Mouse (Mus musculus): Measurements from ENCODE around the gene Aspscr1.

Gene Aspscr1

DNA sequence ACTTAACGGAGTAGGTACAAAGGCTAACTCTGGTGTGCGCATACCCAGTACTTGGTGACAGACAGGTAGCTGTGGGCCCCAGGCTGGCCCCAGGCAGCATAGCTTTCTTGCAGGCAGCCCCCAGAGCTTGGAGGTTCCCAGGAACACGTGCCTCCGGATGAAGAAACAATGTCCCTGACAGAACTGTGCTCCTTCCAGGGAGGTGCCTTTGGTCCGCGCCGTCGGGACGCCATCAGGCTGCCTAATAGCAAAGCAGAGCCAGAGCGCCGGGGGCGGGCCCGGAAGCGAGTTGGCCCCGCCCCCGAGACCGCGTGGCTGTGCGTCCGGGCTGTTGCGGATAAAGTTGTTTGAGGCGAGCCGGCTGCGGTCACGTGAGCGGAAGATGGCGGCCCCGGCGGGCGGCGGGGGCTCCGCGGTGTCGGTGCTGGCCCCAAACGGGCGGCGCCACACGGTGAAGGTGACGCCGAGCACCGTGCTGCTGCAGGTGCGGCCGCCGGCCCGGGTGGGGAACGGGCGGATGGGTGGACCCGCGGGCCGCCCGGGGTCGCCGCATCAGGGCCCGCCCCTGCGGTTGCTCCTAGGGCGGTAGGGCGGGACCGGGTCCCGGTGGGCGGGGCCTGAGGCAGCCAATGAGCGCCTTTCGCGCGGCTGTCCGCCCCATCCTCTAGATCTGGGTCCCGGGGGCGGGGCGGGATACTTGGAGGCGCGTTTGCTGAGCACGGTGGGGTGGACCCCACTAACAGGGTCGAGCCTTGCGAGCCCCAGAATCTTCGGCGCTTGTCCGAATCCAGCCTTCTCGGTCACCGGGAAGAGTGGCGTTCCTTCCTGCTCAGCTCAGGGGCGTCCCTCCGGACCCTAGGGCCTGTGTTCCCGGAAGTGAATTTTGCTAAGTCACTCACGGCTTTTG is at the start of gene Aspscr1:
Aspscr1 (plus strand) TSS at position 287 of the 907 bp plus-strand sequence.
- in situ Hi-C loops (cut with MboI; ENCODE audit: unreplicated experiment in 2 of 2): loop anchor here in 1 of 2 experiments (5.0 kb wide), 2 partner anchors 39 to 41 kb away; partner anchors contain the start of genes Cenpx, Lrrc45 and Mafg

DNA sequence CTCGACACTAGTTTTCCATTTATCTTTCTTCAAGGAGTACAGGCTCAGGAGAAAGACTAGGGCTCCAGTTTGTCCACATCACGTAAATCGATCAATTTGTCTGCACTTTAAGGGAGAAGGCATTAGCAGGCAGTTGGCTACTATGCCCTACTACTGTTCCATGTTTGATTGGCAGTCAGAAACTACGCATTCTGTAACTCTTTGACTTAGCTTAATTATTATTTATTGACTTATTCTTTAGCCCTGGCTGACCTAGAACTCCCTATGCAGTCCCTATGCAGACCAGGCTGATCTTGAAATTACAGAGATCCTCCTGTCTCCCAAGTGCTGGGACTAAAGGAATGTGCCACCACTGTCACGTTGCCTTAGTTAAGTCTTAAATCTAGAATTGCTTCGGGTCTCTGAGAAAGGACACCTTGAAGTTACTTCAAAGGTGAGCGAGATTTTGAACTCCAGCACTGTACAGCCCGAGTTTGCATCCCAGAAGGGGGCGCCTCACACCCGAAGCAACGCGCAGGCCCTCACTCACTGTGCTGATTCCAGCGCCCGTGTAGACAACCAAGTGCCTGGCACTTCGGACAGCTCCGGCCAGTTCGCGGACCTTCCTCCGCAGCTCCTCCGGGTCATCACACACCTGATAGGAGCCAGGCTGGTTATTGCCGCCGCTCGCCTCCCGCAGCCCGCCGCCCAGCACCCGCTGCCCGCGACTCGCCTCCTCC is 48.7 kb upstream of the Aspscr1 start:
- in situ Hi-C loops (cut with MboI; ENCODE audit: unreplicated experiment in 2 of 2): loop anchor here (5.0 to 25.0 kb wide), 4 partner anchors 58 to 163 kb away; partner anchors contain the start of genes Cenpx (in 2 of the 2), Lrrc45 (in 2 of the 2), Dus1l (in 1 of the 2) and Gps1 (in 1 of the 2)

DNA sequence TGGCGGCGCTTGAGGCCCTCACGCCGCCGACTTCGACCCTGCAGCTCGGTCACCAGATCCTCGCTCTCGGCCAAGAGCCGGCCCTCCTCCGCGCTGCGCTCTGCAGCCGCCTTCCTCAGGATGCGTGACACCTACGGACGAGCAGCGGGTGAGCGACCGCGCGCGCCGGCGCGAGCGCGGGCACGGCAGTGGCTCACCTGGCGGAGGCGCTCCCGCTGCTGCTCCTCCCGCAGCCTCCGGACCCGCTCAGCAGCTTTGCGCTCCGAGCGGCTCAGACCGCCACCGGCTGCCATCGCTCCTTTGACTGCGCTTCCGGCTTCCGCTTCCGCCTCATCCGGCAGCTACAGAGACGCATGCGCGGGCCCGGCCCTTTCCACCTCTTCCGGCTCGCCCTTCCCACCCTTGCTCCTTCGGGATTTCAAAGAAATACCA is 48.1 kb upstream of the Aspscr1 start:
- in situ Hi-C loops (cut with MboI; ENCODE audit: unreplicated experiment in 2 of 2): loop anchor here (5.0 to 25.0 kb wide), 4 partner anchors 58 to 163 kb away; partner anchors contain the start of genes Cenpx (in 2 of the 2), Lrrc45 (in 2 of the 2), Dus1l (in 1 of the 2) and Gps1 (in 1 of the 2)

DNA sequence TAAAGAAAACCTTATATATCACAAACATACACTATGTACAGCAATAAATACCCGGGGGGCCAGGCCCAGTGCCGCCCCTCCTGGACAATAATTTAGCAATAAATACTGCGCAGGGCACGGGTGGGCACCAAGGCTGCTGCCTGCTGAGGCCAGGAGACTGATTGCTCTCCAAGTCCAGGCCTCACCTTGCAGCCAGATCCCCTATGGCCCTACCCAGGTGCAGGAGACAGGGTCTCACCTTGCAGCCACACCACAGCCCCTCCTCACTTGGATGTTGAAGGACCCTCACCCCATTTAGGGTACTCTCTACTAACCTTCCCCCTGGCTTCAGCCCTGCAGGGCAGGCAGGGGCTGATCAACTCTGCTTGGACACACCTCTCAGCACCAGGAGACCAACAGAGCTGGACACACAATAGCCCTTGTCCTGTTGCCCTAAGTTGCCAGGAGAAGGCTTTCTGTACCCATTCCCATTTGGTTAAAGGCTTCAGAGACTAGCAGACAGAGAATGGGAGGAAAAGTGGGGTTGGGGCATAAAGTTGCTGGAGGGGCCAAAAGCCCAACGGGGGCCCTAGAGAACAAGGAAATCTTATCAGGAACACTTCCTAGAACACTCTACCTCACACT is 47.5 kb upstream of the Aspscr1 start, which contains the start of gene Sirt7:
Sirt7 (minus strand) TSS at position 89 of the 624 bp plus-strand sequence.
- in situ Hi-C loops (cut with MboI; ENCODE audit: unreplicated experiment in 2 of 2): loop anchor here in 1 of 2 experiments (10.0 kb wide), 1 partner anchor 150 kb away; no protein-coding TSS in a partner anchor

DNA sequence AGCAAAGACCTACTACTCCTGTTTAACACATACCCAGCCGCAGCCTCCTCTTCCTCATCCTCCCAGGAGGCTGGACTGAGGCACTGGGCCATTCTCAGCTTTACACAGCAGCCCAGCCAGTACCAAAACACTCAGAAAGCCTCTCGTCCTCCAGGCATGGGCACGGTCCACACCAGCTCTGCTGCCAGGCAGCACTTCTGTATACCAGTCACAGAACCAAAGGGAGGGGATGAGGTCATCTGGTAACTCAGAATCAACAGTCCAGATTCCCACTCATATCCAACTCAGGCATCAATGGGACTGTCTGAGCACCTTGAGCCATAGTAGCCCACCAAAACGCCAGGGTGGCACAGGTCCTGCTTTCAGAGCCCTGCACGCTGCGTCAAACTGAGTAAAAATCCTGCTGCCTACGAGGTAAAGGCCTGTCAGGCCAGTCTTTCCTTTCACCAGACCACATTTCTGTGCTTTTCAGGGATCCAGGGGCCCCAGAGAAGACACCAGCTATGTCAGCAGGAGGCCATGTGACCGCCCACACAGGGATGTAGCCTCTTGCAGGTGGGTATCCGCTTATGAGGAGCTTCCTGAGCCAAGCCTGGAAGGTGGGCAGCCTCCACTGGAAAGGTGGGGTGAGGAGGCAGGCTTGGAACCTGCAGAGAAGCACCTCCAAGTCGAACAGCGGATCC is 45.8 kb upstream of the Aspscr1 start:
- in situ Hi-C loops (cut with MboI; ENCODE audit: unreplicated experiment in 2 of 2): loop anchor here in 1 of 2 experiments (10.0 kb wide), 1 partner anchor 148 kb away; no protein-coding TSS in a partner anchor

DNA sequence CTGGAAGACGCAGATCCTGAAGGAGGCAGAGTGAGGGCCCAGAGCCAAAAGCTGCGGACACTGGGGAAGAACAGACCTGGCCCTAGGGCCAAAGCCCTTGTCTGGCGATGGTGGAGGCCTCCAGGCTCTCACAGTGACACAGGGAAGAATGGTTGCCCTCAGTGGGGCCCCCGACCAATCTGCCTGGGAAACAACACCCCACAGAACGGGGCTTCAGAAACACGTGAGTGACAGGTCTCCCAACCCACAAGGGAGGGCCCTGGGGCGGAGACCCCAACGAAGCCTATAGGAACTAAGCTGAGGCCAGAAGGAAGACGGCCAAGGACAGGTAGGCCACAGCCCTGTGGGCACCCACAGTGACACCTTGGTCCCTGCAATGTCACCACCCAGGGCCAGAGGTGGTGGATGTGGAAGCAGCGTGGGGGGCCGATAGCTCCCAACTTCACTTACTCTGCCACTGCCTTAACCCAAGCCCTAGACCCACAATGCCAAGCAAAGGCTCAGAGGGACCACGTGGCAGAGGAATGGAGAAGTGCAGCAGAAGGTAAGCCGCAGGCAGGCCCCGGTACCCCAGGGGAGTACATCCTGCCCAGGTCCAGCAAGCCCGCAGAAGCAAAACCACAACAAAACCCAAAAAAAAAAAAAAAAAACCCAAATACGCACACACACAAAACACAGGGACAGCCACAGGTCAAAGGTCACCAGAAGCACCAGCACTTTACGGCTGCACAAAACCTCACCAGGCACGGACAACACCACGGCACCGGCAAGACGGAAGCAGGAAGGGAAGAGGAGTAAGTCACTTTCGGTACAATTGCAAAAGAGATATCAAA is 45.1 kb upstream of the Aspscr1 start:
- in situ Hi-C loops (cut with MboI; ENCODE audit: unreplicated experiment in 2 of 2): loop anchor here in 1 of 2 experiments (10.0 kb wide), 1 partner anchor 147 kb away; no protein-coding TSS in a partner anchor

DNA sequence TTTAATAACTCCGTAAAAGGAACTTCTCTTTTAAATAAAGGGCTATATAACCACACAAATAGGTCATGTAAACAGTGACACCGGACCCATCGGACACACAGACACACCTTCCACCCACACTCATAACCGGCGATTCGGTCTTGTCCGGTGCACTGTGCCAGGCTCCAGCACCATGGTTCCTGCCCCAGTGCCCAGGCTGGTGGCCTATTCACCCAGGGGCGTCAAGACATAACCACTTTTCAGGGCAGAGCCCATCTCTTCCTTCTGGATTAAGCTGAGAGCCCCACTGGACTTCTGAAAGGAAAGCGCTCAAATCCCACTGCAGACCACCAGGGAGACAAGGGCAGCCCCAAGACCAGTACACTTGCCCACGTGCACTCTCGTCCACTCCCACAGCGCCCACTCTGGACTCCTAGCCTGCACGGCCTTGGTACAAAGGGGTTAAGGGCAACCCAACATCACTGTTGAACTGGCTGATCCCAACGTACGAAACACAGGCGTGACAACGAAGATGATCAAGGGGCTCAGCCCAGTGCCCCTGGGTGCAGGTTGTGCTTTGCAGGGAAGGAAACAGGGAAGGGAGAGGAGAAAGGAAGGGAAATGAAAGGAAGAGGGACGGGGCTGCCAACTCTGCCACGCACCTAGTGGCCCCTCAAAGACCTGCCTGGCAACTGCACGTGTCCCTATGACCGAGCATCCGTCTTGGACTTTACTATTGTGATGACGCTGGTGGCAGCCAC is 44.0 kb upstream of the Aspscr1 start:
- in situ Hi-C loops (cut with MboI; ENCODE audit: unreplicated experiment in 2 of 2): loop anchor here in 1 of 2 experiments (10.0 kb wide), 1 partner anchor 146 kb away; no protein-coding TSS in a partner anchor

DNA sequence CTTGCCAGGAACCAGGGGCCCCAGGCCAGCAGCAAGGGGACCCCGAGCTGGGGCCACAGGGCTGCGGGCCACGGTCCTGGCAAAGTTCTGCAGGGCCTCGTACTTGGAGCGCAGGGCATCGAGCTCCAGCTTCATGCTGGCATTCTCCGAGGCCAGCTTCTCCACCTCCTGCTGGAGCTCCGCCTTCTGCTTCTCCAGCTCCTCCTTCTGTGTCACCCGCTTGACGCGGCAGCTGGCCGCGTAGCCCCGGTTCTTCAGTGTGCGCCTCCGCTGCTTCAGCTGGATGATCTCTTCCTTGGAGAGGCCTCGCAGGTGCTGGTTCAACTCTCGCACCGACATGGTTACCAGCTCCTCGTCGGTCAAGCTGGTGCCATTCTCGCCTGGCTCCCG is 43.4 kb upstream of the Aspscr1 start:
- in situ Hi-C loops (cut with MboI; ENCODE audit: unreplicated experiment in 2 of 2): loop anchor here in 1 of 2 experiments (10.0 kb wide), 1 partner anchor 145 kb away; no protein-coding TSS in a partner anchor

DNA sequence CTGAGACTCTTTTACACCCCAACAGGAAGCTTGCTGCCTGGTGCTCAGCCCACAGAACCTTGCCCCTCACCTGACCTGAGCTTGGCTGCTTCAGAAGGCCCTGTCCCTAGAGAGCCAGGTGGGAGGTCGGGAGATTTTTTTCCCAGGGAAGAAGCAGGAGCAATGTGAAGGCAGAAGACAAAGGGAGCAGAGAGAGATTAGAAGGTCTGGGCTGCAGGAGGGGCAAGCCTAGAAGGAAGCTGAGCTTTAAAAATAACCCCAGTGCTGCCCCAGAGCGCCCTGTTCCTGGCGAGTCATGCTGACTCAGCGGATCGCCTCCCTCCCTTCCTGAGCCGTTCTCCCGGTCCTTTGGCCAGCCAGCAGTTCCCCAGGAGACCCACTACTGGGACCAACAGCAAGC is 42.9 kb upstream of the Aspscr1 start:
- in situ Hi-C loops (cut with MboI; ENCODE audit: unreplicated experiment in 2 of 2): loop anchor here (5.0 to 10.0 kb wide), 2 partner anchors 42 to 145 kb away; partner anchors contain the start of gene Aspscr1 (in 1 of the 2)

DNA sequence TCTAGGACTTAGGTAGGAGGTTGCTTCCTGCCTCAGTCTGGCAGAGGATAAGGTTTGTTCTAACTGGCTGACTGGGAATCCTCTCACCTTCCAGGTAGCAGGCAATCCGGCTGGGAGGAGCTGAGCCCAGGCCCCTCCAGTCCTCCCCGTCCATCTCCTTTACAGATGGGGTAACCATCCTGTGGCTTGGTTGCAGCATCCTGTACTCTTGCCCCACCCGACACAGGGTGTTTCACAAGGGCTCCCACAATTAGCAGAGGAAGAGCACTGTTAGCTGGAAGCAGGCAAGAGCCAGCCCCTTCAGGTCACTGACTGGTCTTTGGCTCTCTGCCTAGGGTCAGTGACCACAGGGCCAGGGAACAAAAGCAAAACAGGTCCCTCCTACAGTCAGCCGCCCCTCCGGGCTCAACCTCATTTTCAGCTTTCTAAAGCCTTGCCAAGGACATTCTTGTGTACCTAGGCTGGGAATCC is 42.3 kb upstream of the Aspscr1 start:
- in situ Hi-C loops (cut with MboI; ENCODE audit: unreplicated experiment in 2 of 2): loop anchor here in 1 of 2 experiments (5.0 kb wide), 1 partner anchor 42 kb away; the partner anchor contains the start of gene Aspscr1

DNA sequence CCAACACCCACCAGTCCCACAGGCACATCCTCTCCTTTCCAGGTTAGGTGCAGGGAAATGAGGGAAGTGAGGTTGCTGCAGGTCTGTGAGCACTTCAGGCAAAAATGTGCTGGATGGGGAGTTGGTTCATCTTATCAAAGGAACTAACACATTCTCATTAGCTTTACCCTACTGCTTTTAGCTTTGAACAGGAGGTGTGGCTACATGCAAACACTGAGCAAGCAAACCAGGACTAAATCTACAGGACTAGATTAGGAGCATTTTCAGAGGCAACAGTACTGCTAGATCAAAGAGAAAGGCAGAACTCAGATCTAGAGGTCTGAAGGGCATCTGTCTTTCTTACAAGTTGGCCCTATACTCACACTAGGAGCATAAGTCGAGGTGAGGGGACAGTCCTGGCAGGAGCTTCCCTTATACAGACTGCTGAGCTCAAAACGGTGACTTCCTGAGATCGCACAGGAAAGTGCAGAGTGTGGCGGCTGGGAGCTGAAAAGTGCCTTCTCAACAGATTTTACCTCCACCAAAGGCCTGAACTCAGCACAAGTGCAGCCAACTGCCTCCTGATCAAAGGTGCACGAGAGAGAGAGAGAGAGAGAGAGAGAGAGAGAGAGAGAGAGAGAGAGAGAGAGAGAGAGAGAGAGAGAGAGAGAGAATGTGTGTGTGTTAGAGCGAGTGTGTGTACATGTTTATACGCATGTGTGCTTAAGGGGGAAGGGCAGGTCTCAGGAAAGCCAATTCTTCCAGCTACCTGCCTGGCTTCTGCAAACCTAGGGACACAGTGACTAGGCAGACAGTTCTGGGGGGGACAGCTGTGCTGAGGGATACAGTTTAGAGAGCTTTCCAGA is 41.7 kb upstream of the Aspscr1 start:
- in situ Hi-C loops (cut with MboI; ENCODE audit: unreplicated experiment in 2 of 2): loop anchor here in 1 of 2 experiments (5.0 kb wide), 1 partner anchor 41 kb away; the partner anchor contains the start of gene Aspscr1

DNA sequence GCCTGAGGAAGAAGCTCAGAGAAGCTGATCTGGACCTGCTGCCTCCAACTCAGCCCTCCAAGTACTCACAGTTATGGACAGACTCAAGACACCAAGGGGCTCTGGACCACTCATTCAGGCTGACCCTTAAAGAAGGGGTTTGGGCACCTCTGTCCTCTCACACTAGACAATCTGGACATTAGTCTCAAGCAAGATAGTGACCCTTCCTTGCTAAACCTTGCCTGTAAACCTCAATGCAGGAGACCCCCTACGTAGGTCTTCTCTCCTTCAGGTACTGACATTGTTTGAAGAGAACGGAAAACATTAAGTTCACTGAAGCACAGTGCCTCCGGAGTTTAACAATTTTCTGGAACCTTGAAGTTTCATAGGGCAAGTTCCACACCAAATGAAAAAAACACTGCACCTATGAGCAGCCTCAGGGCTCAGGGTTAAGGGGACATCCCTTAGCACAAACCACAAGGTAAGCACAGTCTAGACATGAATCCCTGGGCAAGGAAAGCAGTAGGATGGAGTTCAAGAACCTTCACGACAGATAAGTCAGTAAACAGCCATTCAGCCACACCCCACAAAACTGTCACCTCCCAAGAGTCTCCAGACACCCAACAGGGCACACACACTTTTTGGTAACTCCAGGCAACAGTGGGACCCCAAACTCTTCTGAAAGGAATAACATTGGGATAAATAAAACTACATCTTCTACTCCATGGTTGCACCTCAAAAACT is 40.9 kb upstream of the Aspscr1 start:
- in situ Hi-C loops (cut with MboI; ENCODE audit: unreplicated experiment in 2 of 2): loop anchor here in 1 of 2 experiments (5.0 kb wide), 1 partner anchor 40 kb away; the partner anchor contains the start of gene Aspscr1

DNA sequence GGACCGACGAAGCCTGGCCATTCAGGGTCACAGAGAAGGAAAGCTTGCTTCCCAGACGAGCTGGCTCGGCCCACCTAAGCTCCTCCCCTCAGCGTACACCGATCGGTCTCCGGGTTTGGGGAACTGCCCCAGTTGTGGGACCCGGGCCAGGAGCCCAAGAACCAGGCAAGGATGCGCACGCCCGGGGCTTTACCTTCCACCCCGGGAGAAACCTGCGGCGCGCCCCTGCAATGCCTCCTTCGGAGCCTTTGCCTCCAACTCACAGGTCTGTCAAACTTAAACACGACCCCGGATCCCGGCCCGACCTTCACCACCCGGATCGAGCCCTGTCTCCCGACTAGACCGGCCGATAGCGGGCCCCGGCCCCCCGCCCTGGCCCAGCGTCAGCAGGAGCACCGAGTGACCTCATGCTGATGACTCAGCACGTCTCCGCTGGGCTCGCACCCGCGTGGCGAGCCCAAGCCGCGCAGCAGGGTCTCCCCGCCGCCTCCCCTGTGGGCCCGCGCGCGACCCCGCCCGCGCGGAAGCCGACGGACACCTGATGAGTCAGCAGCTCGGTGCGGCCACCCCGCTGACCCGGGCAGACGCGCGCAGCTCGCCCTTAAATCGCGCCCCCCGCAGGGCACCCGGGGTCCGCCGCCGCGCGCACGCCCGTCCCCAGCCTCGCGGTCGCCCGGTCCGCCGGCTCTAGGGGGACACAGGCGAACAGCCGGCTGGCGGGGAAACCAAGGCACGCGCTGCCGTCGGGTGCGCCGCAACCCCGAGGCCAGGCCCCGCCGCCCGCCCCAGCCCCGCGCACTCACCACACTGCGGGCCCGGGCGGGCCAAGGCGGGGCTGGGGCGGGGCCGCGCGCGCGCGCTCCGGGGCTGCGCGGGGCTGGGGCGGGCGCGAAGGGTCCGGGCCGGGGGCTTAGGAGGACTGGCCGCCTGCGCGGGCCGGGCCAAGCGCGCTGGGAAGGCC is 39.9 kb upstream of the Aspscr1 start:
- in situ Hi-C loops (cut with MboI; ENCODE audit: unreplicated experiment in 2 of 2): loop anchor here in 1 of 2 experiments (5.0 kb wide), 1 partner anchor 39 kb away; the partner anchor contains the start of gene Aspscr1

DNA sequence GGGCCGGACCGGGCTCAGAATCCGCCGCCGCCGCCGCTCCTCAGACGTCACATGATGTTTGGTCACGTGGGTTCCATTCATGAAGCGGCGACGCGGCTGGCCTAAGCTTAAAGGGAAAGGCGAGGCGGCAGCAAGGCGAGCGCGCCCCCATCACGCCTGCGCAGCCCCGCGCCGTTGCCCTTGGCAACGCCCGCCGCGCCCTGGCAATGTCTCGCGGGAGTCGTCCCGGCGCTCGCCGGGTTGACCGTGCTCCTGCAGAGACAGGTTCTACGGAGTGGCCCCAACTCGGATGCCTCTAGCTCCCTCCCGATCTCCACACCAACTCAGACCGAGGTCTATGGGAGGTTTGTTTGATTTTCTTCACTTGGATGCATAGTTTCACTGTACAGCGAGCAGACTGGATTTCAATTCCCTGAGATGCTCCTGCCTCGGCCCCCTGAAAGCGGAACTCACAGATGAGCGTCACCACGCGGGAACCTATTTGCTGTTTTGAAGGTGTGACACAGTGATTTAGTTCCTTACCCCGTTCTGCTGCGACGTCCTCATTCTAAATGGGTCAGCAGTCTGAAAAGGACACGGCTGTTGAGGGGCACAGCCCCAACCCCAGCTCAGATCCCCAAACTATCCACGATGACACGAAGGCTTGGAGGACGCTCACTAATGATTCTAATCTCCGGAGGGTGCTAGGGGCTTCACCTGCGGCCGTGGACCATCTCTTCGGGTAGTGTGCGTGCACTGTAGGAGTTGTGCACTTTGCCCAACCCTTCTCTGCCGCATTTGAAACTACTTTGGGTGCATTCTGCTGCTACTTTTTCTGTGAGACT is 39.0 kb upstream of the Aspscr1 start, which contains the start of gene Mafg:
Mafg (minus strand) TSS at position 81 of the 824 bp plus-strand sequence.
- in situ Hi-C loops (cut with MboI; ENCODE audit: unreplicated experiment in 2 of 2): loop anchor here in 1 of 2 experiments (5.0 kb wide), 1 partner anchor 39 kb away; the partner anchor contains the start of gene Aspscr1

Measured in v-Abl transformed pro-B cells (cell line).